Mouse (Mus musculus): ENCODE measurements around the gene Ephb4. TPM values are rescaled to one million over a fixed set of nuclear protein-coding genes. Genes with fewer than 3 reads are reported as not detected.
A peak's percentile ranks its signal among the peaks of the same experiment; 100 is the strongest.

Ephb4 gene
- polyA plus RNA-seq, 1 experiment from 2014 or later = 54.9 TPM

GRCm38 (mm10) chr5:137376198-137376597 lies 26.3 kb downstream of the Ephb4 start:
- Histone ChIP-seq H3K4me1 (peaks cover 41% of the 10 kb centered on the region), H3K9me3 (replicated peaks) (no peaks in the 10 kb centered on the region), H3K4me3 (replicated peaks) (no peak overlapping the region), H3K27ac (peak overlapping the region; percentile 73), H3K27me3 (no peaks in the 10 kb centered on the region), H3K9ac (no peak overlapping the region), H3K36me3 (peaks cover 47% of the 10 kb centered on the region), H3K4me2 (no peak overlapping the region)
- WGBS = 39% methylated on average over 7 of the region's 7 CpGs
- ATAC-seq (replicated peaks; ENCODE audit: low FRiP score) = peak; percentile 10

GRCm38 (mm10) chr5:137376722-137377121 lies 26.8 kb downstream of the Ephb4 start:
- no peaks in the 10 kb centered on the region for H3K27me3 ChIP-seq
- no peaks in the 10 kb centered on the region for H3K9me3 ChIP-seq (replicated peaks)
- no peak overlapping the region for H3K4me3 ChIP-seq (replicated peaks)
- peaks cover 41% of the 10 kb centered on the region for H3K36me3 ChIP-seq
- H3K9ac ChIP-seq = no peak overlapping the region
- ATAC-seq (replicated peaks; ENCODE audit: low FRiP score) = peak; percentile 38
- peaks cover 41% of the 10 kb centered on the region for H3K4me1 ChIP-seq
- no peak overlapping the region for H3K27ac ChIP-seq
- H3K4me2 ChIP-seq = 0 out of 2 replicates have a peak overlapping the region, but pooled peaks have one; percentile 39
- 44% methylated on average over 9 of the region's 9 CpGs for WGBS

DNA sequence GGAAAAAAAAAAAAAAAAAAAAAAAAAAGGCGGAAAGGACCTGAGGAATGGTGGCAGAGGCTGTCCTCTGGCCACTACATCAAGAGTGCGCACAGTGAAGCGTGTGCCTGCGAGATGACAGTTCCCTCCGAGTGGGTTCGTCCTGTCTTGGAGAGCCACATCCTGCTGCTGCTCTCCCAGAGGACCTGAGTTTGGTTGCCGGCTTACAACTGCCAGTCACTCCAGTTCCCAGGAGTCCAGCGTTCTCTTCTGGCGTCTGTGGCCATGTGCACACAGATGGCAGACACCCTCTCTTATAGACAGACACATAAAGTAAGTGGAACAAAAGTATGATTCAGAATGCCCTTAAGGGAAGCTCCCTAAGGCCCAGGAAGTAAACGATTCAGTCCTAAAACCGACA lies 27.3 kb downstream of the Ephb4 start:
- H3K9me3 ChIP-seq (replicated peaks) = no peaks in the 10 kb centered on the region
- no peak overlapping the region for H3K27ac ChIP-seq
- 18% methylated on average over 11 of the region's 11 CpGs for WGBS
- H3K27me3 ChIP-seq = no peaks in the 10 kb centered on the region
- no peak overlapping the region for H3K4me3 ChIP-seq (replicated peaks)
- H3K9ac ChIP-seq = 0 out of 2 replicates have a peak overlapping the region, but pooled peaks have one; percentile 10
- H3K36me3 ChIP-seq = peaks cover 37% of the 10 kb centered on the region
- H3K4me1 ChIP-seq = peaks cover 41% of the 10 kb centered on the region
- ATAC-seq (replicated peaks; ENCODE audit: low FRiP score) = 0 out of 2 replicates have a peak, but pooled peaks have one; percentile 20
- H3K4me2 ChIP-seq = peak overlapping the region; percentile 39

GRCm38 (mm10) chr5:137377603-137378002 lies 27.7 kb downstream of the Ephb4 start:
- 24% methylated on average over 11 of the region's 15 CpGs for WGBS
- Histone ChIP-seq H3K4me3 (replicated peaks) (no peak overlapping the region), H3K4me1 (peaks cover 41% of the 10 kb centered on the region)

DNA sequence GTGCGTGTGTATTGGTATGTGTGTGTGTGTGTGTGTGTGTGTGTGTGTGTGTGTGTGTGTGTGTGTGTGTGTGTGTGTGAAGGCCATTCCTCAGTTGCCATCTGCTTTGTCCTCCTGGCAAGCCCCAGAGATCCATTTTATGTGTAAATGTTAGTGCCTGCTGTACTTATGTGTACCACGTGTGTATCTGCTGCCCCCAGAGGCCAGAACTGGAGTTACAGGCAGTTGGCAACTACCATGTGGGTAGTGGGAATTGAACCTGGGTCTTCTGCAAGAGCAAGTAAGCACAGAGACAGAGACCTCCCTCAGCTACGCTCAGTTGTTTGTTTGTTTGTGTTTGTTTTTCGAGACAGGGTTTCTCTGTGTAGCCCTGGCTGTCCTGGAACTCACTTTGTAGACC lies 31.2 kb downstream of the Ephb4 start:
- WGBS = 60% methylated on average over 4 of the region's 4 CpGs
- no peaks in the 10 kb centered on the region for H3K27me3 ChIP-seq
- no peak for ATAC-seq (replicated peaks; ENCODE audit: low FRiP score)

More at GRCm38 (mm10) chr5:137377603-137378002, 27.7 kb downstream of the Ephb4 start:
- H3K27ac ChIP-seq = no peak overlapping the region
- H3K27me3 ChIP-seq = no peaks in the 10 kb centered on the region
- H3K9ac ChIP-seq = no peak overlapping the region
- ATAC-seq (replicated peaks; ENCODE audit: low FRiP score) = no peak
- H3K36me3 ChIP-seq = peaks cover 33% of the 10 kb centered on the region
- H3K4me2 ChIP-seq = peak overlapping the region; percentile 39
- no peaks in the 10 kb centered on the region for H3K9me3 ChIP-seq (replicated peaks)

DNA sequence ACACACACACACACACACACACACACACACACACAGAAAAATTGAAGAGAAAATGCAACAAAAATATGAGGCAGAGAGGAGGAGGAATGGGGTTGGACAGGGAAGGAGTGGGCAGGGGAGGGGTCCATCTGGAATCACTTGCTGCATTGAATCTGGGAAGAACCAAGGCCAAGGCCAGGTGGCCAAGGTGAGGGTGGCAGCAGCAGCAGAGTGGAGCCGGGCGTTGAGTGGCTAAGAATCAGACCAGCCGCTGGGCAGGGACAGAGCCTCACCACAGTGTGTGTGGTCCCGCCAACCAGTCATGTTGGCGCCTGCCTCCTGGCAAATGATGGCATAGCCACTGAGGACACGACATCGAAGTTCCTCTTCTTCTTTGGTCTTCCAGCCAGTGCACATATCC lies 33.5 kb downstream of the Ephb4 start:
- WGBS = 91% methylated on average over 7 of the region's 7 CpGs
- Histone ChIP-seq H3K9me3 (replicated peaks) (no peaks in the 10 kb centered on the region), H3K36me3 (no peaks in the 10 kb centered on the region), H3K4me3 (replicated peaks) (no peak overlapping the region), H3K4me1 (peaks cover 4% of the 10 kb centered on the region; the same call in 1 of the 2 replicates), H3K9ac (no peak overlapping the region), H3K4me2 (no peak overlapping the region), H3K27me3 (no peaks in the 10 kb centered on the region), H3K27ac (no peak overlapping the region)
- no peak for ATAC-seq (replicated peaks; ENCODE audit: low FRiP score)

More for the DNA sequence above, 31.2 kb downstream of the Ephb4 start:
- Histone ChIP-seq H3K4me3 (replicated peaks) (no peak overlapping the region), H3K36me3 (no peaks in the 10 kb centered on the region), H3K27ac (no peak overlapping the region), H3K4me1 (peaks cover 23% of the 10 kb centered on the region), H3K9me3 (replicated peaks) (no peaks in the 10 kb centered on the region), H3K9ac (no peak overlapping the region), H3K4me2 (no peak overlapping the region)

DNA sequence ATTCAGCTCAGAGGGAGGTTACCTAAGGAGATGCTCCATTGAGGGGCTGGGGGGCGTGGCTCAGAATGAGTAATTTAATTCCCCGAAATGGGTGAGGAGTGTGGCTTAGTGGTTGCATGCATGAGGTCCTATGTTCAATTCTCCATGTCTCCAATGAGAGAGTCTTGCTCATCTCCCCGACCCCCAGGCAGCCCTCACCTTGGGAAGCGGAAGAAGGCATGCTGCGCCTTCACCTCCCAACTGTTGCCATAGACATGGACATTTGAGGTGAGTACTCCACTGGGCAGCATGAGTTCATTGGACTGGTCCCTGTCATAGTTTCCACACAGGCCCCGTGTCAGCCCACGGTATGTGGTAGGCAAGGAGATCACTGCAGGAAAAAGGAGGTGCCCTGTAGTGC lies 36.8 kb downstream of the Ephb4 start:
- no peak for ATAC-seq (replicated peaks; ENCODE audit: low FRiP score)
- no peak overlapping the region for H3K9ac ChIP-seq
- H3K9me3 ChIP-seq (replicated peaks) = no peaks in the 10 kb centered on the region
- H3K4me3 ChIP-seq (replicated peaks) = no peak overlapping the region
- no peak overlapping the region for H3K27ac ChIP-seq
- H3K4me2 ChIP-seq = no peak overlapping the region
- H3K4me1 ChIP-seq = no peaks in the 10 kb centered on the region
- 85% methylated on average over 7 of the region's 7 CpGs for WGBS
- no peaks in the 10 kb centered on the region for H3K36me3 ChIP-seq
- no peaks in the 10 kb centered on the region for H3K27me3 ChIP-seq

GRCm38 (mm10) chr5:137391641-137392040 lies 41.7 kb downstream of the Ephb4 start:
- no peak for ATAC-seq (replicated peaks; ENCODE audit: low FRiP score)
- Histone ChIP-seq H3K9me3 (replicated peaks) (no peaks in the 10 kb centered on the region), H3K27me3 (no peaks in the 10 kb centered on the region; the same call in 1 of the 2 replicates), H3K27ac (no peak overlapping the region), H3K4me3 (replicated peaks) (no peak overlapping the region), H3K9ac (no peak overlapping the region), H3K36me3 (no peaks in the 10 kb centered on the region), H3K4me2 (no peak overlapping the region), H3K4me1 (no peaks in the 10 kb centered on the region)
- WGBS = 76% methylated on average over 8 of the region's 8 CpGs

DNA sequence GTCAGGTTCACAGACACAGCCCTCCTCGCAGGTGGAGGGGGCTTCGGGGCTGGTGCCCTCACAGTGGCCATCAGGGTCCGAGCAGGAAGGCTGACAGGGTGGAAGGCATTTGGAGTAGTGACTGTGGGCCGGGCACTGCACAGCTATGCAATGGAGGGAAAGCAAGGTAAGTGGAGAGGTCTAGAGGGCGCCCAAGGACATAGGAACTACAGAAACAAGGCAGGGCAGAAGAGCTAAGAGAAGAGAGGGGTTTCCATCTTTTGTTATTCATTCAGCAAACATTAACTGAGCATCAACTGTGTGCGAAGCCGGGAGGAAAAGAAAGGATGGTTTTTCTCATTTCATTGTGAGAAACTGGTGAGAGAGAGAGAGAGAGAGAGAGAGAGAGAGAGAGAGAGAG lies 44.5 kb downstream of the Ephb4 start:
- H3K27ac ChIP-seq = no peak overlapping the region
- no peak for ATAC-seq (replicated peaks; ENCODE audit: low FRiP score)
- H3K4me2 ChIP-seq = no peak overlapping the region
- no peaks in the 10 kb centered on the region; the same call in 1 of the 2 replicates for H3K27me3 ChIP-seq
- H3K9ac ChIP-seq = no peak overlapping the region
- WGBS = 47% methylated on average over 7 of the region's 7 CpGs
- no peak overlapping the region for H3K4me3 ChIP-seq (replicated peaks)
- no peaks in the 10 kb centered on the region for H3K9me3 ChIP-seq (replicated peaks)
- no peaks in the 10 kb centered on the region for H3K4me1 ChIP-seq
- H3K36me3 ChIP-seq = no peaks in the 10 kb centered on the region

- 79% methylated on average over 2 of the region's 2 CpGs for WGBS
- no peak overlapping the region for H3K9ac ChIP-seq
- H3K4me3 ChIP-seq (replicated peaks) = no peak overlapping the region
- no peaks in the 10 kb centered on the region for H3K9me3 ChIP-seq (replicated peaks)
- H3K4me2 ChIP-seq = no peak overlapping the region
- H3K36me3 ChIP-seq = no peaks in the 10 kb centered on the region
- no peak overlapping the region for H3K27ac ChIP-seq
- H3K4me1 ChIP-seq = peaks cover 7% of the 10 kb centered on the region; the same call in 1 of the 2 replicates
- no peak for ATAC-seq (replicated peaks; ENCODE audit: low FRiP score)
- no peaks in the 10 kb centered on the region for H3K27me3 ChIP-seq
These were observed 54.2 kb downstream of the Ephb4 start for GRCm38 (mm10) chr5:137404081-137404480.

DNA sequence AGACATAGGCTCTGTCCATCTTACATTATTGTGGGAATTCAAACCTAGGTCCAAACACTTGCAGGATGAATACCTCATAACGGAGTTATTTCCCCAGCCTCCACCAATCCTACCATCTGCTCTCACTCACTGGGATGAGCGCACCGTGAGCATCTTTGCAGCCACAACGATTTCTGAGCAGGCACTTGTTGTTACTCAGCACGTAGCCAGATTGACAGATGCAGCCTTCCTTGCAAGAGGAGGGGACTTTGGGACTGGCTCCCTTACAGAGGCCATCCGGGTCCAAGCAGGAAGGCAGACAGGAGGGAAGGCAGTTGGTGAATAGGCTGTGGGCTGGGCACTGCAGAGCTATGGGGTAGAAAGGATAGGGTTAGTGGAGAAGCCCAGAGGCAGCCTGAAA lies 59.5 kb downstream of the Ephb4 start:
- WGBS = 70% methylated on average over 6 of the region's 6 CpGs
- Histone ChIP-seq H3K4me3 (replicated peaks) (no peak overlapping the region), H3K36me3 (no peaks in the 10 kb centered on the region), H3K4me1 (peaks cover 7% of the 10 kb centered on the region; the same call in 1 of the 2 replicates), H3K9me3 (replicated peaks) (no peaks in the 10 kb centered on the region), H3K4me2 (no peak overlapping the region), H3K27ac (no peak overlapping the region), H3K27me3 (no peaks in the 10 kb centered on the region), H3K9ac (no peak overlapping the region)
- no peak for ATAC-seq (replicated peaks; ENCODE audit: low FRiP score)

- Histone ChIP-seq H3K4me1 (peaks cover 7% of the 10 kb centered on the region; the same call in 1 of the 2 replicates), H3K4me3 (replicated peaks) (no peak overlapping the region), H3K27ac (no peak overlapping the region), H3K9me3 (replicated peaks) (no peaks in the 10 kb centered on the region), H3K4me2 (no peak overlapping the region), H3K9ac (no peak overlapping the region), H3K27me3 (no peaks in the 10 kb centered on the region), H3K36me3 (no peaks in the 10 kb centered on the region)
- ATAC-seq (replicated peaks; ENCODE audit: low FRiP score) = no peak
- WGBS = 77% methylated on average over 3 of the region's 3 CpGs
These were observed 60.2 kb downstream of the Ephb4 start for GRCm38 (mm10) chr5:137410066-137410465.

DNA sequence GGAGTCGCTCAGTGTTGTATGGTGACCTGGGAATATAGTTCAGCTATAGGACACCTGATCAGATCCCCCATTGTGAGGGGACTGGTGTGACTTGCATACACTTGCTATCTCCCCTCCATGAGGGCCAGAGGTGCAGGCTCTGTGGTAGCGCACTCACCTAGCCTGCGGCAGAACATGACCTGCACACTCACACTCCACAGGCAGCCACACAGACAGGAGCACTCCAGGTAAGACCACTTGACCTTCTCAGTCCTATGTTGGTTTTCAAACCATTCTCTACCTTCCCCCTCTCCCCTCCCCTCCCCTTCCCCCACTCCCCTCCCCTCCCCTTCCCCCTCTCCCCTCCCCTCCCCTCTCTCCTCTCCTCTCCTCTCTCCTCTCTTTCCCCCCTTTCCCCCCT lies 60.6 kb downstream of the Ephb4 start:
- Histone ChIP-seq H3K9ac (no peak overlapping the region), H3K4me2 (no peak overlapping the region), H3K4me1 (peaks cover 7% of the 10 kb centered on the region; the same call in 1 of the 2 replicates), H3K27me3 (no peaks in the 10 kb centered on the region), H3K36me3 (no peaks in the 10 kb centered on the region), H3K9me3 (replicated peaks) (no peaks in the 10 kb centered on the region), H3K27ac (no peak overlapping the region), H3K4me3 (replicated peaks) (no peak overlapping the region)
- ATAC-seq (replicated peaks; ENCODE audit: low FRiP score) = no peak
- WGBS = 96% methylated on average over 3 of the region's 3 CpGs
